Mouse (Mus musculus) adrenal gland, adult 18-20 months (tissue): ENCODE results near the gene Pfn1. TPM values are rescaled to one million over a fixed set of nuclear protein-coding genes. Genes with fewer than 3 reads are reported as not detected.

Experiments used
- DNase-seq, 2 experiments: peaks; one replicate each; pipeline ENCODE4 v3.0.0; 2021 to 2022; ENCODE audit warnings: low spot score in 2 of 2
- total RNA-seq, 2 experiments: library from RNA; stranded (reverse); gene quantifications; 1 replicate in 1 of 2; 2 replicates in 1 of 2; pipeline ENCODE4 v1.2.3; 2021

Gene Pfn1
- total RNA-seq, 2 experiments from 2014 or later: 619 to 923 TPM

DNA sequence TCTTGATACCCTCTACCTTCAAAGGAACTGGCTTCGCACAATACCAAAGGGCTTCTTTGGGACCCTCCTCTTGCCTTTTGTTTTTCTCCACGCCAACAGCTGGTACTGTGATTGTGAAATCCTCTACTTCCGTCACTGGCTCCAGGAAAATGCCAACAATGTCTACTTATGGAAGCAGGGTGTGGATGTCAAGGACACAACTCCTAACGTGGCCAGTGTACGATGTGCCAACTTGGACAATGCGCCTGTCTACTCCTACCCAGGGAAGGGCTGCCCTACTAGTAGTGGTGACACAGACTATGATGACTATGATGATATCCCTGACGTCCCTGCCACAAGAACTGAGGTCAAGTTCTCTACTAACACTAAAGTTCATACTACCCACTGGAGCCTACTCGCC lies 14.5 kb downstream of the Pfn1 start:
- DNase-seq: no peak

DNA sequence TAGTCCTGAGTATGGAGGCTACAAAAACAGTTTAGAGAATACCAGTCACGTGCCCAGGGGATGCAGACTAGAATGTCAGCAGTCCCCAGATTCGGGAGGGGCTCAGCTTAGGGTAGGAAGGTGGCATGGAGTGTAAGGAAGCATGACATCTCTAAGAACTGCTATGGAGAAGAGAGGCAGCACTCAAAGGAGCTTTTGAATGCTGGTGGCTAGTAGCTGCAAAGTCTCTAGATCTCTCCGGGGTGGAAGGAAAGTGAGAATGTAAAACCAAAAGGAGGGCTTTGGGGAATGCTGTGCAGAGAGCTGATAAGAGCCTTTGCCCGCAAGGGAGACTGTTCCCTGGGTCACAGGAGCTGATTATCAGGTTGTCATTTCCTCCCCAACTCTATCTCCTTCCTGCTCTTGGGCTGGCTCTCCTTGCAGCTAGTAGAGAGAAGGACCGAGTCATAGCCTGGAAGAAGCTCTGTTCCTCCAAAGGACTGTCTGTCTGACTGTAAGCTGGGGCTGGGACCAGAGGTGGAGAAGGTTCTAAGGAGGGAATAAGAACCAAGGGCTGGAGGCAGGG lies 15.6 kb downstream of the Pfn1 start, which contains the start of gene Gp1ba:
Gene Gp1ba, plus strand, starts transcription at position 409 of the 565 bp plus-strand sequence.
- no peak for DNase-seq

DNA sequence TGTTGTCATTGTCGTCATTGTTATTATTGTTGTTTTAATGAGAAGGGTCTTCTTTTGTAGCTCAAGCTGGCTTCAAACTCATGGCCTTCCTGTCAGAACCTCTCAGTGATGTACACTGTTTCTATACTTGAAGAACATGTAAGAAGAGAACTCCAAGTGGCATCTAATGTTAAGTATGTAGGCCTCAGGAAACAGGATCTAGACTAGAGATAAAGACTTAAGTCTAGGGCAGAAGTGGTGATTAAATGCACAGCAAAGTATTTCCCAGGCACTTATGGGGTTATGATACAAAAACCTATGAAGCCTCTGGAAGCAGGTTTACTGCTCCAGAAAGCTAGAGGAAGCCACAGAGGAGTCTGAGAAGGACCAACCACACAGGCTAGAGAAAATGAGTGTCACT lies 16.2 kb downstream of the Pfn1 start:
- DNase-seq: no peak

DNA sequence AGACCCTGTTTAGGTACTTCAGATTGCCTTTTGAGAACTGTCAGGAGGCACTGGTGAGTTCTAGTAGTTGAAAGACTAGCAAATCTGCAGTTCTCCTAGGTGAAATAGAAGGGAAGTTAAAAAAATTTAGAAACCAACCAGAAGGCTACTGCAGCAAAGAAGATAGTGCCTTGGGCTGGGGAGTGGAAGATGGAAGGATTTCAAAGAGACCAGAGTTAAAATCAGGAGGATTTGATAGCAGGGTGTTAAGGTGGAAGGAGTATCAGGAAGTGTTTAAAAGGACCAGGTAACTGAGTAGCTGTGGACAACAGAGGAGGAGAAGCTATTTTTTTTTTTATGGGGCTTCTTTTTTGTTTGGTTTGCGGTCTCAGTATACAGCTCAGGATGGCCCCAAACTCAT lies 16.7 kb downstream of the Pfn1 start:
- no peak for DNase-seq

DNA sequence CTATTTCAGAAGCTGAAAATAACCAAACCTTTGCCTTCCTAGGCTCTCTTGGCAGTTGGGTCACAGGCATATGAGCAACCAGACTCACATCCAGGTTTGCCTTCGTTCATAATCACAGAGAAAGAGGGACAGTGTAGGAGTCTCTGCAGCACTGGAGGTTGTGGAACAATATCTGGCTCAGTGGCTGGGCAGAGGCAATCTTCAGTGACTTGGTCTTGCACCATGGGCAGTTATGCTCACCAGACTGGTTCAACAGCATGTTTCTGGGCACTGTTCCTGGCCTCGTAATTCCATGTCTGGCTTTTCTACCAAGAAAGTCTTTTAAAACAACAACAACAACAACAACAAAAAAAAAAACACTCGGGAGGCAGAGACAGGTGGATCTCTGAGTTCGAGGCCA lies 18.8 kb downstream of the Pfn1 start:
- no peak for DNase-seq

DNA sequence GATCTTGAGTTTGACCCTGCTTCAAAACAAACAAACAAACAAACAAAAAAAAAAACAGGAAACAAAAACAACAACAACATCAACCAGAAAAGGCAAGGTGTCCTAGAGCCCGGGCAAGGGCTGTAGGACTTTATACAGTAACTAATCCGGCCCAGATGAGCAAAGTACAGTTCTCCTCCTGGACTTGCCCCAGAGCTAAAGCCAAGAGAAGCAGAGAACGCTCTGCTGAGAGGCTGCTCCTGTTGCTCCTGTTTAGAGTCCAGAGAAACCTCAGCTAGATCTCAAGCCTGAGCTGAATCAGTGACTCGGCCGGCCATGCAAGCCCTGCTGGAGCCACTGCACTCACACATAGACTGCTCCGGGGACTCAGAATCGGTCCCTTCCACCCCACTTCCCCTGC lies 24.3 kb downstream of the Pfn1 start:
- no peak for DNase-seq

DNA sequence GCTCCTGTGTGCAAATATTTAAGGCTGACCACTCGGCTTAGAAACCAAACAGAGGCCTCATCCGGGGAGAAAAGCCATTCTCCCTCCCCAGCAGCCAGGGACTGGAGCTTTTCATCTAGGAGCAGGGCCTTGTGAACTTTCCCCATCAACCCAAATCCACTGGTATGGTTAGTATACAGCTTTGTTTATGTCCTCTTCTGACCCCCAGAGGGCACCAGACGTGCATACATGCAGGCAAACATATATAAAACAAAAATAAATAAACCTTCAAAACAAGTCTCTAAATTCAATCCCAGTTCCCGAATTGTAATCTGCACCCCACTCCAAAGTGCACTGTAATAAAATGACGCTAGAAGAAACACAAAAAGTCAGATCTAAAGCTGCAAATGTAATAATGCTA lies 24.9 kb downstream of the Pfn1 start:
- DNase-seq: no peak

DNA sequence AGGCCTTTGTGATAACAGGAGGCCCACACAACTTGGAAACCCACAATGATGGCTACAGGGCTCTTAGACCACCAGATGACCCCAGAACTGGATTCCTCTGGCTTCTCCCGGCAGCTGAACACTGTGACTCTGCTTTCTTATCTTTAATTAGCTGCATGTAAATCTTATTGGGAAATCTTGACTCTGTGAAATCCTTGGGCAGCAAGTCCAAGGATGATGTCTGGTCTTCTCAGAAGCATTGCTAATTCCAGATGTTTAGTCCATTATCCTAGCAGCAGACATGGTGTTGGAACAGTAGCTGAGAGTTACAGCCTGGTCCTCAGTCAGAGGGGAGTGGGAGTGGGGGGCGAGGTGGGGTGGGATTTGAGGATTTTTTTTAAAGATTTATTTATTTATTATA lies 26.0 kb downstream of the Pfn1 start:
- no peak for DNase-seq

DNA sequence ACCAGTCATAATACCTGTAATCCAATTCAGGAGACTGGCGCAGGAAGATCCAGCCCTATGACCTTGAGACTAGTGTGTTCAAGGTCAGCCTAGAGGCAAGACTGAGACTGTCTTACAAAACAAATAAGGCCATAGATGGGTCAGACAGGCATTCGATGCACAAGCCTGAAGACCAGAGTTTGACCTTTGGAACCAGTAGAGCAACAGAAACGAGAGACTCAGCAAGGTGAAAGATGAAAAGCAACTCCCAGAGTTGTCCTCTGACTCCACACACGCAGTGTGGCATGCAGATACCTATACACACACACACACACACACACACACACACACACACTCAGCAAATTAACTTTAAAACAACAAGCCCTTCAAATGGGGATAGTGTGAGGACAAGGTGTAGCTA lies 27.6 kb downstream of the Pfn1 start:
- DNase-seq: no peak

DNA sequence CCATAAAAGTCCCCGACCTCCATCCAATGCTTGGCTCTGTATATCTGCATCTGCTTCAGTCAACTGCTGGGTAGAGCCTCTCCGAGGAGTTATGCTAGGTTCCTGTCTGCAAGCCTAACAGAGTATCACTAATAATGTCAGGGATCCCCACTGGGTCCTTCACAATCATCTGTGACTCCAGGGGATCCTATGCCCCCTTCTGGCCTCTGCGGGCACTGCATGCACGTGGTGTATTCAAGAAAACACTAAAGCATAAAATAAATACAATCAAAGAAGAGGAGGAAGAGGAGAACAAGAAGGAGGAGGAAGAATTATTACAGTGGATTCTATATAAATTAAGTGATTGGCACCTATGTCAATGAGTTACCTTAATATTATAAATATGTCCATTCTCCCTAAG lies 29.0 kb downstream of the Pfn1 start:
- DNase-seq: peak in 1 of 2 experiments; percentile 58

DNA sequence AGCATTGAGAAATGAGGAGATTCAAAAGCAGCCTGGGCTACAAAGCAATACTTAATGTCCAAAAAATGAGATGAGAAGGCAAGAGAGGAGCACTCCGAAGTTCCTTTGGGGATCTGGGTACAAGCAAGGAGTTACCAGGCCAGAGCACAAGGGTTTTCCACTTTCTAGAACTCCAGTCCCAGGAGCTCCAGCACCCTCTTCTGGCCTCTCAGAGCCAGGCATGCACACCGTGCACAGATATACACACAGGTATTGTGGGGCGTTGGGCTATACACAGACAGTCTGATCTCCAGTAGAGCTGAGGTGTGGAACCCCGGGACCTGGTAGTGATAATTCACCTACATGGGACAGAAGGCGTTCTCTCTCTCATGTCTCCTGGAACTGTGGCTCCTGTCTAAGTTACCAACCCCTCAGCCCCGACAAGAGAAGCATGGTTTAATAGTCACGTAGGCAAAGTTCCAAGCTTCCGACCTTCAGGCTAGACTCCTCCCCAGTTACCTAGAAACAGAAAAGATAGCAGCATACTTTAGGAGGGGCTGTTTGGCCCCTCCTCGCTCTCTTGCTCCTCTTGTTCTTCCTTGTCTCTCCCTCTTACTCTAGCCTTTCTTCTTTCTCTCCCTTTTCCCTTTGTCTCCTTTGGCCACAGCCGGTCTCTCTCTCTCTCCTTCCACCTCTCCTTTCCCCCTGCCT lies 31.2 kb downstream of the Pfn1 start:
- no peak for DNase-seq

DNA sequence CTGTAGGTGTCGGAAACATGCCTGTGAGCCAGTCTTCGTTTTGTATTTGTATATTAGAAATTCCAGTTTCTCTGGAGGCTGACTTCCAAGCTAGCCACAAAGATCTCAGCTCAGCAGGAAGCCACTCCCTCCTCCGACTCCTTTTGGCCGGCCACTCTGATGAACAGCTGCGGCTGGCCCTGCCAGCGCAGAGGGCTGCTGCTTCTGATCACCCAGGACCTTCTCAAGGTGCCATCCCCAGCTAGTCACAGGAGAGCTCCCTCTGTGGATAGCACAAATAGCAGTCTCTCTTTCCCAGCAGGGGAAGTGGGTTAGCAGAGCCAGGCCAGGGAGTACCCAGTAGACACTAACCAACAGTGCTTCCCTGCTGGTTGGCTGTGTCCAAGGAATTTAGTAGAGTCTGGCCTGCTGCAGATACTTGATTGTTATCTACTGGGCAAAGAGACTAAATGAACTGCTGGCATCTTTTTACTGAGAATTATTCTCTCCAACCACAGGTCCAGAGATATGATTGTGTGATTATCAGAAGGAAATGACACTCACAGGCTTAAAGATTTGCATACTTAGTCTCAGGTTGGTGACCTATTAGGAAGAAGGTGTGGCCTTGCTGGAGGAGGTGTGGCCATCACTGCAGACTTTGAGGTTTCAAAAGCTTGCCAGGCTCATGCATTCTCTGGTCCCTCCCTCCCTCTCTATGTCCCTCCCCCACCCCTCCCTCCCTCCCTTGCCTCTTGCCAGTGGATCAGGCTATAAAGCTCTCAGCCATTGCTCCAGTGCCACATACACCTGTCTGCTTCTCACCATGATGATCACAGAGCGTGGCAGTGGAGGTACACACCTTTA lies 32.3 kb downstream of the Pfn1 start:
- no peak for DNase-seq

DNA sequence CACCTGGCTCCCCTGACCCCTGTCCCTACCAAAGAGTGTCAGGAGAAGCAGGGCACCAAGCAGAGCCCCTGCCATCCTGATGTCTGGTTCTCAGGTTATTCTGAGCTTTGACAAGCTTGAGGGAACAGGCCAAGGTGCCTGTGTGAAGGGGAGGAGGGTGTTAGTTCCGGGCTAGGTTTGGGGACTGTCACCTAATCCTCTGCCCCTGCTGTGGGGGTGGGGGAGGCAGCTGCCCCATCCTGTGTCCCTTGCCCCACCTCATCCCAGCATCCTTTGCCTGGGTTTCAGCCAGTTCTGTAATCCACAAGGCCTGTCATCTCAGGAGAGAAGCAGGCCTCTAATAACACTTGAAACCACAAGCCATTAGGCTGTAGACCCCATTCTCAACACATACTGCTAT lies 35.3 kb downstream of the Pfn1 start, which contains the start of gene Chrne:
Gene Chrne, minus strand, starts transcription at position 116 of the 400 bp plus-strand sequence.
- no peak for DNase-seq

DNA sequence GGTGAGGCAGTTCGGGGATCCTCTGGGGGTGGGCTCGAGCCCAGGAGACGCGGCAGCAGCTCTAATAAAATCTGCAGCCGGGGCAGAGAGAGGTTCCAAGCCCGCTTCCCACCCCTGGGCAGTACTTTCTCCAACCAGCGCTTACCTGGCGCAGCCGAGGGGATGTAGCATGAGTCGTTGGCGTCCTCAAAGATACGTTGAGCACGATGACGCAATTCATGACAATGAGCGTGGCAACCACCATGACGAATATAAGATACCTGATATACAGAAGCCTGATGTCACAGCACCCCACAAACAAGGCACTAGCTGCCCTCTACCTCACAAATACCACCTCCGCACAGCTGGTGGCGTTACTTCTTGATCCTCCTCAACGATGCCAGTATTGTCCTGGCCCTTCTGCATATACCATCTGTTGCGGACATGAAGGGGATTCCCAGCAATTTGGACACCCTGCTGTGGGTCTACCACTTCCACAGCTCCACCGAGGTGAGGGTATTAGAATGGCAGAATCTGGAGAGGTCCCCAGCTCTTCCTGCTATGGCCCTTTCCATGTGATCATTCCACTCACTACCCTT lies 38.8 kb downstream of the Pfn1 start, which contains the start of gene 4930544D05Rik:
Gene 4930544D05Rik, plus strand, starts transcription at position 333 of the 578 bp plus-strand sequence.
- no peak for DNase-seq

DNA sequence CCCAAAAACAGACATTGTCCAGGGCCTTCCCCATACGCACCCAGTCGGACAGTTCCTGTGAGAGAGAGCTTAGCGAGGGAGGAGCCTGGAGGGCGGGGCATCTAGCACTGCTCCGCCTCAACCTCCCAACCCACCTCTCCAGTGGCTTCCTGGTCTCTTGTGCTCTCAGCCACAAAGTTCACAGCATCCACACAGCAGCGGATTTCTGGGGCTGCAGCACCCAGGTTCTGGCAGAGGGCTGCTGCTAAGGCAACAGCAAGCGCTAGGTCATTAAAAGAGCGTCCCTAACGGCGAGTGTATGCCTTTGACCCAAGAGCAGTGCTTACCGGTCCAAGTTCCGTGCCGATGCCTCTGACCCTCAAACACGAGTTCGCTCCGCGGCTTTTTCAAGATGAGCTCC lies 39.4 kb downstream of the Pfn1 start:
- peak; percentile 52 to 56 for DNase-seq

DNA sequence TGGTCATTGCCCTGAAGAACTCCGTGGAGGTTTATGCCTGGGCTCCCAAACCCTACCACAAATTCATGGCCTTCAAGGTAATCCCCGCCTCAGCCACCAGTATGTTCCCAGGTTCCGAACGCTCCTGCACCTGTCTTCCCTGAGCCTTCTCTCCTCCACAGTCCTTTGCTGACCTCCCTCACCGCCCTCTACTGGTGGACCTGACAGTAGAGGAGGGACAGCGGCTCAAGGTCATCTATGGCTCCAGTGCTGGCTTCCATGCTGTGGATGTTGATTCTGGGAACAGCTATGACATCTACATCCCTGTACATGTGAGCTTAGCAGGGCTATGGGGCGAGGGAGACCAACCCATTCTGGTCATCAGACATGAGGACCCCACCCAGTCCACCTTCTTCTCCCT lies 41.9 kb downstream of the Pfn1 start:
- no peak for DNase-seq

DNA sequence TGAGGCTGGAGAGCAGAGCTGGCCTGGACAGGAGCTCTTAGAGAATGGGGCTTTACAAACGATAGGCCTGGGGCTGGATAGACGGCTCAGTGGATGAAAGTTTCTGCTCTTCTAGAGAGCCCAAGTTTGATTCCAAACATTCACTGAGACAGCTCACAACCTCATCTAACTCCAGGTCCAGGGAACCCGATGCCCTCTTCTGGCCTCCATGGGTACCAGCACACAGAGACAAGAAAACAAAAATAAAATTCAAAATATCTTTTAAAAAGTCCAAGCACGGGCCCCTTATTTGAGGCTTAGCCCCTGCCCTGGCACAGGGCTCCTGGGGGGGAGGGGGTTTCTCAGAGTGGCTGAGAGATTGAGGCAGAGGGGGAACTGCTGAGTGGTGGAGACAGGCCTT lies 43.7 kb downstream of the Pfn1 start:
- DNase-seq: no peak

DNA sequence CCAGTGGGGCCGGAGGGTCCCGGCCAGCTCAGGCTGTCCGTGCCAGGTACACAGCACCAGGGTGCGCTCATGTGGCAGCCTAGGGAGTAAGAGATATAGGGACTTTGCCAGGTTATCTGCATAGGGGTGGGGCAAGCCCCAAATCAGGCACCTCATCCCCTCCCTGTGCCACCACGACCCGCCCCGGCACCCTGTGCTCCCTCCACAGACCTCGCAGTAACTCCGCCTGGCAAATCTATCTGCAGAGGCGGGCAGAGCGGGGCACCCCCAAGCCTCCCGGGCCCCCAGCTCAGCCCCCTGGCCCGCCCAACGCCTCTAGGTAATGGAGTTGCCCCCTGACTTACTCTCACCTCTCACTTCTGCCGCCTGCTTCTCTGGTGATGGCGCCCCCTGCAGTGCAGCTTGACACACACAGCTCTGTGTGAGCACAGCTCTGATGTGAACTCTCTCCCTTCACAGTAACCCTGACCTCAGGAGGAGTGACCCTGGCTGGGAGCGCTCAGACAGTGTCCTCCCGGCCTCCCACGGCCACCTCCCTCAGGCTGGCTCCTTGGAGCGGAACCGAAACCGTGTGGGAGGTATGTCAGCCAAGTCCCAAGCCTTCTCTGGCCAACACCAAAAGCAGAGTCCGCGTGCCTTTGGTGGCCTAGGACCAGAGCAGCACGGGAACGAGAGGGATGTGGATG lies 45.9 kb downstream of the Pfn1 start:
- no peak for DNase-seq

DNA sequence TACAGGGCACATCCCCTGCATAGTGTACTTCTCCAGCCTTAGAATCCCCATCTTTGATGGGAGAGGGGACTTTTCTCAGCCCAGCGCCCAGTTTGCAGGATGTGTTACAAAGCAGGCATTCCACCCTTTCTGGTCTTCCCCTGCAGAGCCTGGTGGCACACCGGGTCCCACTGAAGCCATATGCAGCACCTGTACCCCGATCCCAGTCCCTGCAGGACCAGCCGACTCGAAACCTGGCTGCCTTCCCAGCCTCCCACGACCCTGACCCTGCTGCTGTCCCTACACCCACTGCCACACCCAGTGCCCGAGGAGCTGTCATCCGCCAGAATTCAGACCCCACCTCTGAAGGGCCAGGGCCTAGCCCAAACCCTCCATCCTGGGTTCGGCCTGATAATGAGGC lies 46.8 kb downstream of the Pfn1 start:
- no peak for DNase-seq

DNA sequence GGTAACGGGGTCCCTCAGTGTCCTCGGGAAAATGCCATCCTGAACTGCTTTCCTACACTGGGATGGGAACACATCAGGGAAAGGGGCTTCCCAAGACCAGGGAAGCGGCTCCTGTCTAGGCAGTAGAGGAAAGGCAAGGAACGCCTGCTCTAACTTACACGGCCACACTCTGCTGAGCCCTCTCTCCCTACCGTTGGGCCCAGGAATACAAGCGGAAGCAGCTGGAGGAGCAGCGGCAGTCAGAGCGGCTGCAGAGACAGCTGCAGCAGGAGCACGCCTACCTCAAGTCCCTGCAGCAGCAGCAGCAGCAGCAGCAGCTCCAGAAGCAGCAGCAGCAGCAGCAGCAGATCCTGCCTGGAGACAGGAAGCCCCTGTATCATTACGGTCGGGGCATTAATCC lies 47.7 kb downstream of the Pfn1 start:
- no peak for DNase-seq

DNA sequence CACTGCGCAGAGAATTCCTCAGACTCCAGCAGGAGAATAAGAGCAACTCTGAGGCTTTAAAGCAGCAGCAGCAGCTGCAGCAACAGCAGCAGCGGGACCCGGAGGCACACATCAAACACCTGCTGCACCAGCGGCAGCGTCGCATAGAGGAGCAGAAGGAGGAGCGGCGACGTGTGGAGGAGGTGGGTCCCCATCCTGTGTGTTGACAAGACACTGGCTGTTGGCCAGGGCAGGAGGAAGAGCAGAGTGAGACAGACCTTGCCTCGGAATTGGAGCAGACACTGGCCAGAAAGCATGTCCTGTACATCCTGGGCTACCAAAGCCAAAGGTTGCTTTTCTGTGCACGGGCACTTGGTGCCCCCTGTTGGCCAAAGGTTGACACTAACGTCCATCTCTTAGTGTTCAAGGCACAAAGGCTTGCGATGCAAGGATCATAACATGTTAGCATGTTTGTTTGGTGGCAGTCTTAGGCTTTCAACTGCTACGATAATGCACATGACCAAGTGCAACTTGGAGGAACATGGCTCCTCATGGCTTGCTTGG lies 49.3 kb downstream of the Pfn1 start:
- DNase-seq: peak; percentile 70 to 80
